Mouse (Mus musculus) embryonic fibroblast, embryonic 13.5 days (primary cell): ENCODE data around the gene Timd2.

Experiments
- CTCF ChIP-seq: IDR thresholded peaks from 2 replicates; pipeline ENCODE4 v1.5.1; 2011; ENCODE audit warnings: mild to moderate bottlenecking, control low read depth, low read length, moderate library complexity, borderline replicate concordance; ENCODE audit not compliant: insufficient read depth
- POLR2A ChIP-seq: IDR thresholded peaks from 2 replicates; pipeline ENCODE4 v1.6.1; 2011; ENCODE audit warnings: low read depth, mild to moderate bottlenecking, control low read depth, low read length, moderate library complexity

DNA sequence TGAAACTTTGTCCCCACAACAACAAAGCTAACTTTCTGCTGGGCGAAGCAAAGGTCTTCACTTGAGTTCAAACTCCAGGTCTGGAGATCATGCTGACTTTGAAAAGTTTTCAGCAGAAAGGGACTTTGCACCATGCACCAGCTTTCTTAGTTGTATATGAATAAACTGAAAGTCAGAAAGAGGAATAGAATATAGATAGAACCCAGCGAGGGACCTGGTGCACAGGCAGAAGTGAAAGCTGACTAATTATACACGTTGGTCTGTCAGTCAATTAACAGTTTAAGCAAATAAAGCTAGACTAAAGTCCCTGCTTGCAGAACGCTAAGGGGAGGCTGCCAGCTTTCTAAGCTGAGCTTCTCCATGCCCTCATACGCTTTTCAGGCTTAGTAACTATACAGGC, 8.0 kb downstream of the Timd2 start:
- no peak for TF ChIP-seq POLR2A
- no peak for TF ChIP-seq CTCF
